9 mouse cellular contexts compared by ENCODE assay signal in genomic region chr4:148676188-148676960, GRCm38 (mm10). TPM values are rescaled to one million over a fixed set of nuclear protein-coding genes. Genes with fewer than 3 reads are reported as not detected.
DNase-seq lines count a peak whose midpoint lies in the region.
"Had no signal": no experiment of that assay in that cellular context is flagged by ENCODE, and none has a peak within 500 bp of the region (broad histone marks: within the 10 kb centered on the region; RNA-seq: fewer than 3 reads in every experiment).

No protein-coding gene starts in this region.

- intact Hi-C loops in gastrocnemius, postnatal 14 days (cut with DNase I; ENCODE audit: low total_unique reads) = no loop called here
- intact Hi-C loops in heart, postnatal 10 days (cut with DNase I) = no loop called here

- no peaks in the 10 kb centered on the region for H3K36me3 ChIP-seq in limb, embryonic 10.5 days
- H3K36me3 ChIP-seq: embryonic facial prominence, embryonic 15.5 days had no signal

- H3K4me3 ChIP-seq in limb, embryonic 10.5 days = no peak overlapping the region
- H3K4me3 ChIP-seq: embryonic facial prominence, embryonic 15.5 days had no signal

- H3K27ac ChIP-seq in limb, embryonic 10.5 days = peak overlapping the region; percentile 5
- H3K27ac ChIP-seq: embryonic facial prominence, embryonic 15.5 days had no signal

- peaks cover 19% of the 10 kb centered on the region; the same call in 1 of the 2 replicates for H3K27me3 ChIP-seq in limb, embryonic 10.5 days (ENCODE audit: low read depth, poor library complexity, severe bottlenecking)

- DNase-seq in gastrocnemius, postnatal 14 days = peak; percentile 52
- no peak for DNase-seq in gastrocnemius, postnatal 10 days
- peak; percentile 57 to 68 for DNase-seq in heart, postnatal 10 days
- DNase-seq in limb, embryonic 10.5 days (ENCODE audit: low spot score) = no peak
- peak; percentile 60 for DNase-seq in mesoderm, embryonic 11.5 days (ENCODE audit: low read depth, low spot score)
- DNase-seq in layer of hippocampus, adult 8-10 months (ENCODE audit: low spot score in 2 of 2) = no peak
- no peak for DNase-seq in frontal cortex, adult 2 months (ENCODE audit: extremely low spot score in 1 of 2, low spot score in 1 of 2)
- DNase-seq in B cell, adult 2 months = no peak

- no peaks in the 10 kb centered on the region for H3K9me3 ChIP-seq in limb, embryonic 10.5 days (replicated peaks)
- H3K9me3 ChIP-seq: embryonic facial prominence, embryonic 15.5 days had no signal

- 41% methylated on average over 16 of the region's 16 CpGs for WGBS in limb, embryonic 10.5 days

- peaks cover 45% of the 10 kb centered on the region for H3K4me1 ChIP-seq in limb, embryonic 10.5 days

RNA-seq across cellular contexts. Expression of gene Gm572, which starts 33.3 kb away (rescaled TPM):
- 1 to 10 TPM; 6.9 to 7.7 TPM for total RNA-seq in gastrocnemius, postnatal 14 days (2021)
- total RNA-seq in gastrocnemius, postnatal 10 days (2021) = 1 to 10 TPM; 6.9 to 8.6 TPM
- 1 to 10 TPM; 4.5 to 5.0 TPM for total RNA-seq in heart, postnatal 10 days (2021)
- polyA plus RNA-seq in limb, embryonic 10.5 days (2016; fragmentation: Nextera tagmentation; extraction: Ambion mirVana) = not detected in 2 replicates
- not detected for total RNA-seq in layer of hippocampus, adult 8-10 months (2022)
- not detected in 2 replicates for polyA plus RNA-seq in frontal cortex, adult 2 months (2012; rRNA removed)
- polyA plus RNA-seq: embryonic facial prominence, embryonic 15.5 days had no signal

RNA-seq across cellular contexts. Expression of gene Tardbp, which starts 49.6 kb away (rescaled TPM):
- 100 to 1,000 TPM; 115 TPM for total RNA-seq in gastrocnemius, postnatal 14 days (2021)
- 100 to 1,000 TPM; 130 to 172 TPM for total RNA-seq in gastrocnemius, postnatal 10 days (2021)
- total RNA-seq in heart, postnatal 10 days (2021) = 100 to 1,000 TPM; 148 to 181 TPM
- polyA plus RNA-seq in limb, embryonic 10.5 days (2016; fragmentation: Nextera tagmentation; extraction: Ambion mirVana) = 446 and 455 TPM in 2 replicates
- 100 to 1,000 TPM; 172 to 235 (median 219) TPM for total RNA-seq in layer of hippocampus, adult 8-10 months (2022)
- 286 and 304 TPM in 2 replicates for polyA plus RNA-seq in frontal cortex, adult 2 months (2012; rRNA removed)

Comparison
In these comparisons a context has a peak if more than half of its experiments do, and no peak if none do; other contexts are left out.
1. DNase-seq: peak in gastrocnemius, postnatal 14 days (single experiment), heart, postnatal 10 days (2 of 2) and mesoderm, embryonic 11.5 days (single experiment); none in gastrocnemius, postnatal 10 days (single experiment), limb, embryonic 10.5 days (single experiment), layer of hippocampus, adult 8-10 months (0 of 2), frontal cortex, adult 2 months (0 of 2) and B cell, adult 2 months (0 of 2).
2. RNA of gene Gm572, which starts 33.3 kb away (total RNA-seq): 6.9 to 8.6 TPM in gastrocnemius, postnatal 10 days, 6.9 to 7.7 TPM in gastrocnemius, postnatal 14 days and 4.5 to 5.0 TPM in heart, postnatal 10 days; not detected in layer of hippocampus, adult 8-10 months; every median in the first group is over 4 times any median in the second.